In genomic region chr19:5456922-5457745, GRCm38 (mm10) we compare ENCODE assay signal across 7 mouse cellular contexts. TPM values are rescaled to one million over a fixed set of nuclear protein-coding genes. Genes with fewer than 3 reads are reported as not detected.
DNase-seq lines count a peak whose midpoint lies in the region; ATAC-seq lines count a peak whose summit lies in the region.

No protein-coding gene starts in this region.

- intact Hi-C loops in gastrocnemius, postnatal 36 days (cut with DNase I) = no loop called here
- intact Hi-C loops in left cerebral cortex, postnatal 36 days (cut with DNase I) = loop anchor here (2.0 kb wide), 2 partner anchors 32 kb away; partner anchors contain the start of genes AI837181, Drap1 and Mus81

- peak overlapping the region; percentile 98 for H3K4me2 ChIP-seq in intestine, embryonic 16.5 days (ENCODE audit: low read depth, low read length)
- H3K4me2 ChIP-seq in midbrain, embryonic 11.5 days = peak overlapping the region; percentile 100

- peak; percentile 93 to 94 for DNase-seq in adrenal gland, adult 18-20 months (ENCODE audit: low spot score in 2 of 2)
- peak; percentile 97 for DNase-seq in embryo, embryonic 11 days
- peak; percentile 91 to 93 for DNase-seq in gastrocnemius, postnatal 36 days
- peak; percentile 96 for DNase-seq in left cerebral cortex, postnatal 36 days (ENCODE audit: low spot score in 2 of 2)
- peak; percentile 99 for DNase-seq in midbrain, embryonic 11.5 days (ENCODE audit: low spot score, missing footprints)
- DNase-seq in skeletal muscle tissue, adult 2 months (ENCODE audit: low read depth, low spot score) = peak; percentile 93

- peak overlapping the region; percentile 85 for H3K9ac ChIP-seq in intestine, embryonic 16.5 days (ENCODE audit: low read depth, low read length)
- H3K9ac ChIP-seq in midbrain, embryonic 11.5 days (ENCODE audit: low read length) = peak overlapping the region; percentile 87

- ATAC-seq in intestine, embryonic 16.5 days = peak; percentile 88
- peak; percentile 92 for ATAC-seq in midbrain, embryonic 11.5 days (ENCODE audit: low FRiP score)

- peak overlapping the region; percentile 65 for H3K4me3 ChIP-seq in intestine, embryonic 16.5 days (ENCODE audit: low read length)
- H3K4me3 ChIP-seq in midbrain, embryonic 11.5 days (ENCODE audit: low read depth, low read length) = peak overlapping the region; percentile 75

- H3K27ac ChIP-seq in intestine, embryonic 16.5 days (ENCODE audit: low read length) = peak overlapping the region; percentile 93
- peak overlapping the region; percentile 89 for H3K27ac ChIP-seq in midbrain, embryonic 11.5 days (ENCODE audit: low read depth, low read length)

- WGBS in intestine, embryonic 16.5 days = under 1% methylated on average over 70 of the region's 70 CpGs
- whole genome bisulfite sequencing in midbrain, embryonic 11.5 days = under 1% methylated on average over 69 of the region's 70 CpGs

- no peaks in the 10 kb centered on the region for H3K9me3 ChIP-seq in intestine, embryonic 16.5 days (ENCODE audit: control insufficient read depth, low read length)
- H3K9me3 ChIP-seq in midbrain, embryonic 11.5 days (ENCODE audit: control insufficient read depth, low read length) = no peaks in the 10 kb centered on the region

- no peaks in the 10 kb centered on the region for H3K27me3 ChIP-seq in intestine, embryonic 16.5 days (replicated peaks; ENCODE audit: control insufficient read depth, insufficient read depth, low read length)
- 0 out of 2 replicates have a peak, but pooled peaks cover 3% of the 10 kb centered on the region for H3K27me3 ChIP-seq in midbrain, embryonic 11.5 days (ENCODE audit: control insufficient read depth, insufficient read depth, low read length)

- peaks cover 3% of the 10 kb centered on the region; the same call in 1 of the 2 replicates for H3K36me3 ChIP-seq in intestine, embryonic 16.5 days (ENCODE audit: control insufficient read depth, insufficient read depth, low read length)
- no peaks in the 10 kb centered on the region for H3K36me3 ChIP-seq in midbrain, embryonic 11.5 days (ENCODE audit: control insufficient read depth, insufficient read depth, low read length)

- H3K4me1 ChIP-seq in intestine, embryonic 16.5 days (ENCODE audit: control insufficient read depth, insufficient read depth, low read length) = peaks cover 30% of the 10 kb centered on the region
- peaks cover 32% of the 10 kb centered on the region for H3K4me1 ChIP-seq in midbrain, embryonic 11.5 days (ENCODE audit: control insufficient read depth, insufficient read depth, low read length)

RNA-seq across cellular contexts. Expression of gene Ccdc85b, which starts 0.6 kb away (rescaled TPM):
- 1 to 10 TPM; 6.4 TPM for total RNA-seq in adrenal gland, adult 18-20 months (2021)
- total RNA-seq in gastrocnemius, postnatal 36 days (2021) = 1 to 10 TPM; 4.7 to 6.0 TPM
- 5.0 and 5.4 TPM in 2 replicates for polyA plus RNA-seq in intestine, embryonic 16.5 days (2015; fragmentation: Nextera tagmentation; extraction: Ambion mirVana)
- 10 to 100 TPM; 28.5 to 31.7 TPM for total RNA-seq in left cerebral cortex, postnatal 36 days (2021)
- 6.9 and 7.8 TPM in 2 replicates for polyA plus RNA-seq in midbrain, embryonic 11.5 days (2014; fragmentation: Nextera tagmentation; extraction: Ambion mirVana)

RNA-seq across cellular contexts. Expression of gene Fibp, which starts 3.3 kb away (rescaled TPM):
- total RNA-seq in adrenal gland, adult 18-20 months (2021) = 10 to 100 TPM; 75.0 to 82.0 TPM
- 10 to 100 TPM; 35.2 to 41.5 TPM for total RNA-seq in gastrocnemius, postnatal 36 days (2021)
- polyA plus RNA-seq in intestine, embryonic 16.5 days (2015; fragmentation: Nextera tagmentation; extraction: Ambion mirVana) = 102 and 106 TPM in 2 replicates
- 10 to 100 TPM; 87.2 to 95.1 TPM for total RNA-seq in left cerebral cortex, postnatal 36 days (2021)
- 98.3 and 103 TPM in 2 replicates for polyA plus RNA-seq in midbrain, embryonic 11.5 days (2014; fragmentation: Nextera tagmentation; extraction: Ambion mirVana)

RNA-seq across cellular contexts. Expression of gene Fosl1, which starts 9.8 kb away (rescaled TPM):
- 1 to 10 TPM; 1.1 to 4.9 TPM for total RNA-seq in adrenal gland, adult 18-20 months (2021)
- total RNA-seq in gastrocnemius, postnatal 36 days (2021) = not detected
- not detected in 2 replicates for polyA plus RNA-seq in intestine, embryonic 16.5 days (2015; fragmentation: Nextera tagmentation; extraction: Ambion mirVana)
- total RNA-seq in left cerebral cortex, postnatal 36 days (2021) = not detected
- not detected in 2 replicates for polyA plus RNA-seq in midbrain, embryonic 11.5 days (2014; fragmentation: Nextera tagmentation; extraction: Ambion mirVana)

RNA-seq across cellular contexts. Expression of gene Ctsw, which starts 11.2 kb away (rescaled TPM):
- total RNA-seq in adrenal gland, adult 18-20 months (2021) = 1 to 10 TPM; 1.0 to 2.1 TPM
- total RNA-seq in gastrocnemius, postnatal 36 days (2021) = not detected
- 1.7 and 2.8 TPM in 2 replicates for polyA plus RNA-seq in intestine, embryonic 16.5 days (2015; fragmentation: Nextera tagmentation; extraction: Ambion mirVana)
- total RNA-seq in left cerebral cortex, postnatal 36 days (2021) = under 1 TPM in 1 of 2 experiments, not detected in 1; 0.86 TPM
- polyA plus RNA-seq in midbrain, embryonic 11.5 days (2014; fragmentation: Nextera tagmentation; extraction: Ambion mirVana) = 2.4 and 3.0 TPM in 2 replicates

RNA-seq across cellular contexts. Expression of gene Efemp2, which starts 16.6 kb away (rescaled TPM):
- 10 to 100 TPM; 56.9 to 91.1 TPM for total RNA-seq in adrenal gland, adult 18-20 months (2021)
- 1 to 10 TPM; 5.3 to 6.3 TPM for total RNA-seq in gastrocnemius, postnatal 36 days (2021)
- 106 and 112 TPM in 2 replicates for polyA plus RNA-seq in intestine, embryonic 16.5 days (2015; fragmentation: Nextera tagmentation; extraction: Ambion mirVana)
- total RNA-seq in left cerebral cortex, postnatal 36 days (2021) = 10 to 100 TPM; 11.2 to 16.0 TPM
- 52.7 and 54.7 TPM in 2 replicates for polyA plus RNA-seq in midbrain, embryonic 11.5 days (2014; fragmentation: Nextera tagmentation; extraction: Ambion mirVana)

Comparison
In these comparisons a context has a peak if more than half of its experiments do, and no peak if none do; other contexts are left out.
1. Peak in every context shown above with its lines: DNase-seq, ATAC-seq, H3K4me3 ChIP-seq and H3K27ac ChIP-seq.